In the genomic region with DNA sequence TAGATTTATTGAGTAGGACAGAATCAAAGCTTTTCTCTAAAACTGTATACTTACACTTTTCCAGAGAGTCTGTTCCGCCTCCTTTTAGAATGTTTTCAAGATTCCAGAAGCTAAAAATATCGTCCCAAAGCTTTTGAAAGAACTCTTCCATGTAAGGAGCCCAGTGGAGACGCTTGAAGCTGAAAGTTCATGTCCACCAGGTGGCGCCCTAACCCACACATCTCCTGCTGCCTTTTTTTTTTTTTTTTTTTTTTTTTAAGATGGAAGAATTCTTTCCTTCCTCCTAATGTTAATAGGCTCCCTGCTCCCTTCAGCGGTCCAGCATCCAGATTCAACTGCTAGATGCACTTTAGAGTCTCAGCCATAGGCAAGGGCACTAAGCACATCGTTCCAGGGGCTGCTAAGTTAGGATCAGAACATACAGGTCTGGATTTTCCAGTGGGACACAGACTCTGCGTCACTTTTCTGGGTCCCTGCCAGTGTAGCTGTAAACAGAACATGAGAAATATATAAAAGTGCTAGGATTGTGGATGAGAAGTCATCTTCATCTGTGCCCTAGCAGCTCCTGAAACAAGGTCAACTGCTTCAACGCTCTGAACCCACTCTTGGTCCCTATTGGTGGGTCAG, we compare ENCODE assay signal across 8 mouse cellular contexts. TPM values are rescaled to one million over a fixed set of nuclear protein-coding genes. Genes with fewer than 3 reads are reported as not detected.
DNase-seq lines count a peak whose midpoint lies in the region; ATAC-seq and TF ChIP-seq lines count a peak whose summit lies in the region.

No protein-coding gene starts in this region.

- no peak overlapping the region for H3K9ac ChIP-seq in midbrain, embryonic 16.5 days (ENCODE audit: low read depth, low read length)
- no peak overlapping the region for H3K9ac ChIP-seq in intestine, postnatal 0 days (ENCODE audit: low read depth, low read length)
- no peak overlapping the region for H3K9ac ChIP-seq in liver, embryonic 11.5 days (ENCODE audit: low read depth, low read length)

- ATAC-seq in midbrain, embryonic 16.5 days = no peak
- ATAC-seq in intestine, postnatal 0 days = no peak
- ATAC-seq in liver, embryonic 11.5 days (replicated peaks; ENCODE audit: low FRiP score) = no peak

- no peak overlapping the region for H3K4me3 ChIP-seq in midbrain, embryonic 10.5 days
- no peak overlapping the region for H3K4me3 ChIP-seq in midbrain, embryonic 16.5 days (ENCODE audit: low read depth, low read length)
- H3K4me3 ChIP-seq in brown adipose tissue, adult 24 weeks (ENCODE audit: insufficient read depth, low read depth, low read length) = no peak overlapping the region
- no peak overlapping the region for H3K4me3 ChIP-seq in intestine, postnatal 0 days (ENCODE audit: low read depth, low read length)
- H3K4me3 ChIP-seq in liver, embryonic 11.5 days (ENCODE audit: low read depth, low read length) = no peak overlapping the region

- no peaks in the 10 kb centered on the region for H3K36me3 ChIP-seq in midbrain, embryonic 10.5 days
- H3K36me3 ChIP-seq in midbrain, embryonic 16.5 days (ENCODE audit: control insufficient read depth, insufficient read depth, low read length) = no peaks in the 10 kb centered on the region
- no peaks in the 10 kb centered on the region for H3K36me3 ChIP-seq in intestine, postnatal 0 days (ENCODE audit: control insufficient read depth, insufficient read depth)
- H3K36me3 ChIP-seq in liver, embryonic 11.5 days (ENCODE audit: control insufficient read depth, insufficient read depth, low read length) = no peaks in the 10 kb centered on the region

- H3K27ac ChIP-seq in midbrain, embryonic 10.5 days (replicated peaks) = no peak overlapping the region
- H3K27ac ChIP-seq in midbrain, embryonic 16.5 days (ENCODE audit: low read length) = no peak overlapping the region
- peak overlapping the region; percentile 36 for H3K27ac ChIP-seq in brown adipose tissue, adult 24 weeks (replicated peaks; ENCODE audit: low read depth, low read length)
- H3K27ac ChIP-seq in intestine, postnatal 0 days (ENCODE audit: low read depth, low read length) = no peak overlapping the region
- H3K27ac ChIP-seq in liver, embryonic 11.5 days (ENCODE audit: low read depth, low read length) = no peak overlapping the region

- H3K9me3 ChIP-seq in midbrain, embryonic 10.5 days (replicated peaks) = no peaks in the 10 kb centered on the region
- H3K9me3 ChIP-seq in midbrain, embryonic 16.5 days (replicated peaks; ENCODE audit: control insufficient read depth, low read length, poor library complexity, severe bottlenecking) = no peaks in the 10 kb centered on the region
- H3K9me3 ChIP-seq in intestine, postnatal 0 days (ENCODE audit: control insufficient read depth) = no peaks in the 10 kb centered on the region
- no peaks in the 10 kb centered on the region for H3K9me3 ChIP-seq in liver, embryonic 11.5 days (ENCODE audit: control insufficient read depth, low read length)

- H3K4me2 ChIP-seq in midbrain, embryonic 16.5 days (ENCODE audit: low read length) = no peak overlapping the region
- no peak overlapping the region for H3K4me2 ChIP-seq in intestine, postnatal 0 days (replicated peaks; ENCODE audit: low read depth)
- no peak overlapping the region for H3K4me2 ChIP-seq in liver, embryonic 11.5 days

- peaks cover 22% of the 10 kb centered on the region for H3K4me1 ChIP-seq in midbrain, embryonic 10.5 days
- 0 out of 2 replicates have a peak, but pooled peaks cover 2% of the 10 kb centered on the region for H3K4me1 ChIP-seq in midbrain, embryonic 16.5 days (ENCODE audit: control insufficient read depth, insufficient read depth, low read length)
- H3K4me1 ChIP-seq in brown adipose tissue, adult 24 weeks (ENCODE audit: control insufficient read depth, insufficient read depth, insufficient read length, low read length) = peaks cover 12% of the 10 kb centered on the region
- H3K4me1 ChIP-seq in intestine, postnatal 0 days (replicated peaks; ENCODE audit: control insufficient read depth, insufficient read depth, low read length) = no peaks in the 10 kb centered on the region
- H3K4me1 ChIP-seq in liver, embryonic 11.5 days (replicated peaks; ENCODE audit: control insufficient read depth, insufficient read depth, low read length) = peaks cover 17% of the 10 kb centered on the region

- TF ChIP-seq CTCF in intestine, postnatal 0 days (IDR thresholded peaks at IDR 0.05; ENCODE audit: low read depth) = peak; percentile 82

- peaks cover 46% of the 10 kb centered on the region for H3K27me3 ChIP-seq in midbrain, embryonic 10.5 days (ENCODE audit: low read depth, poor library complexity, severe bottlenecking)
- H3K27me3 ChIP-seq in midbrain, embryonic 16.5 days (ENCODE audit: control insufficient read depth, insufficient read depth, low read depth, low read length) = peaks cover 14% of the 10 kb centered on the region
- no peaks in the 10 kb centered on the region for H3K27me3 ChIP-seq in intestine, postnatal 0 days (replicated peaks; ENCODE audit: control insufficient read depth, insufficient read depth, low read length)
- H3K27me3 ChIP-seq in liver, embryonic 11.5 days (replicated peaks; ENCODE audit: control insufficient read depth, insufficient read depth, low read length) = peaks cover 17% of the 10 kb centered on the region

- peak; percentile 77 for DNase-seq in midbrain, embryonic 10.5 days (ENCODE audit: low spot score)
- peak; percentile 76 to 96 for DNase-seq in frontal cortex, adult 2 months (ENCODE audit: extremely low spot score in 1 of 2, low spot score in 1 of 2)
- peak; percentile 68 for DNase-seq in liver, embryonic 11.5 days (ENCODE audit: low spot score)
- DNase-seq in right cerebral cortex, adult 18-20 months = peak; percentile 90
- peak; percentile 65 for DNase-seq in urinary bladder, postnatal 10 days (ENCODE audit: low spot score)

- 35% methylated on average over 8 of the region's 8 CpGs for WGBS in midbrain, embryonic 10.5 days
- 29% methylated on average over 8 of the region's 8 CpGs for WGBS in midbrain, embryonic 16.5 days
- 21% methylated on average over 8 of the region's 8 CpGs for WGBS in intestine, postnatal 0 days
- 30% methylated on average over 8 of the region's 8 CpGs for WGBS in liver, embryonic 11.5 days

RNA-seq across cellular contexts. Expression of gene Marveld1, which starts 2.5 kb away (rescaled TPM):
- polyA plus RNA-seq in midbrain, embryonic 10.5 days (2016; fragmentation: Nextera tagmentation; extraction: Ambion mirVana) = 3.2 and 3.6 TPM in 2 replicates
- polyA plus RNA-seq in midbrain, embryonic 16.5 days (2015; fragmentation: Nextera tagmentation; extraction: Ambion mirVana) = 1.4 and 1.8 TPM in 2 replicates
- polyA plus RNA-seq in brown adipose tissue, adult 24 weeks (2012; ENCODE audit: insufficient read depth, insufficient read length, missing spikeins) = 33.6 and 41.9 TPM in 2 replicates
- 14.4 and 17.2 TPM in 2 replicates for polyA plus RNA-seq in frontal cortex, adult 2 months (2012; rRNA removed)
- polyA plus RNA-seq in intestine, postnatal 0 days (2015; fragmentation: Nextera tagmentation; extraction: Ambion mirVana) = 9.0 and 9.6 TPM in 2 replicates
- 4.3 and 5.4 TPM in 2 replicates for polyA plus RNA-seq in liver, embryonic 11.5 days (2014; fragmentation: Nextera tagmentation; extraction: Ambion mirVana)

RNA-seq across cellular contexts. Expression of gene Avpi1, which starts 15.8 kb away (rescaled TPM):
- polyA plus RNA-seq in midbrain, embryonic 10.5 days (2016; fragmentation: Nextera tagmentation; extraction: Ambion mirVana) = 15.7 and 17.7 TPM in 2 replicates
- 4.9 and 8.3 TPM in 2 replicates for polyA plus RNA-seq in midbrain, embryonic 16.5 days (2015; fragmentation: Nextera tagmentation; extraction: Ambion mirVana)
- 12.6 and 16.8 TPM in 2 replicates for polyA plus RNA-seq in brown adipose tissue, adult 24 weeks (2012; ENCODE audit: insufficient read depth, insufficient read length, missing spikeins)
- polyA plus RNA-seq in frontal cortex, adult 2 months (2012; rRNA removed) = 31.3 and 38.3 TPM in 2 replicates
- polyA plus RNA-seq in intestine, postnatal 0 days (2015; fragmentation: Nextera tagmentation; extraction: Ambion mirVana) = 39.8 and 40.5 TPM in 2 replicates
- 19.9 and 21.6 TPM in 2 replicates for polyA plus RNA-seq in liver, embryonic 11.5 days (2014; fragmentation: Nextera tagmentation; extraction: Ambion mirVana)

RNA-seq across cellular contexts. Expression of gene Zfyve27, which starts 19.1 kb away (rescaled TPM):
- polyA plus RNA-seq in midbrain, embryonic 10.5 days (2016; fragmentation: Nextera tagmentation; extraction: Ambion mirVana) = 29.4 and 36.4 TPM in 2 replicates
- polyA plus RNA-seq in midbrain, embryonic 16.5 days (2015; fragmentation: Nextera tagmentation; extraction: Ambion mirVana) = 64.9 and 65.7 TPM in 2 replicates
- 11.3 and 12.7 TPM in 2 replicates for polyA plus RNA-seq in brown adipose tissue, adult 24 weeks (2012; ENCODE audit: insufficient read depth, insufficient read length, missing spikeins)
- polyA plus RNA-seq in frontal cortex, adult 2 months (2012; rRNA removed) = 99.8 and 113 TPM in 2 replicates
- 13.3 and 14.7 TPM in 2 replicates for polyA plus RNA-seq in intestine, postnatal 0 days (2015; fragmentation: Nextera tagmentation; extraction: Ambion mirVana)
- polyA plus RNA-seq in liver, embryonic 11.5 days (2014; fragmentation: Nextera tagmentation; extraction: Ambion mirVana) = 15.2 and 15.8 TPM in 2 replicates

RNA-seq across cellular contexts. Expression of gene Pi4k2a, which starts 54.4 kb away (rescaled TPM):
- polyA plus RNA-seq in midbrain, embryonic 10.5 days (2016; fragmentation: Nextera tagmentation; extraction: Ambion mirVana) = 23.3 and 26.7 TPM in 2 replicates
- 27.8 and 28.5 TPM in 2 replicates for polyA plus RNA-seq in midbrain, embryonic 16.5 days (2015; fragmentation: Nextera tagmentation; extraction: Ambion mirVana)
- polyA plus RNA-seq in brown adipose tissue, adult 24 weeks (2012; ENCODE audit: insufficient read depth, insufficient read length, missing spikeins) = 14.4 and 21.6 TPM in 2 replicates
- polyA plus RNA-seq in frontal cortex, adult 2 months (2012; rRNA removed) = 46.8 and 51.4 TPM in 2 replicates
- polyA plus RNA-seq in intestine, postnatal 0 days (2015; fragmentation: Nextera tagmentation; extraction: Ambion mirVana) = 47.2 and 52.2 TPM in 2 replicates
- 17.6 and 18.1 TPM in 2 replicates for polyA plus RNA-seq in liver, embryonic 11.5 days (2014; fragmentation: Nextera tagmentation; extraction: Ambion mirVana)

RNA-seq across cellular contexts. Expression of gene Sfrp5, which starts 57.4 kb away (rescaled TPM):
- polyA plus RNA-seq in midbrain, embryonic 10.5 days (2016; fragmentation: Nextera tagmentation; extraction: Ambion mirVana) = 0.06 TPM in 2 replicates
- polyA plus RNA-seq in midbrain, embryonic 16.5 days (2015; fragmentation: Nextera tagmentation; extraction: Ambion mirVana) = 1.4 and 2.1 TPM in 2 replicates
- 2.8 and 4.7 TPM in 2 replicates for polyA plus RNA-seq in brown adipose tissue, adult 24 weeks (2012; ENCODE audit: insufficient read depth, insufficient read length, missing spikeins)
- 3.6 and 5.9 TPM in 2 replicates for polyA plus RNA-seq in frontal cortex, adult 2 months (2012; rRNA removed)
- polyA plus RNA-seq in intestine, postnatal 0 days (2015; fragmentation: Nextera tagmentation; extraction: Ambion mirVana) = 0.27 and 0.58 TPM in 2 replicates
- 3.5 and 5.2 TPM in 2 replicates for polyA plus RNA-seq in liver, embryonic 11.5 days (2014; fragmentation: Nextera tagmentation; extraction: Ambion mirVana)
